In genomic region chr16:18696074-18696819, GRCm38 (mm10) we compare ENCODE assay signal across 8 mouse cellular contexts.
DNase-seq lines count a peak whose midpoint lies in the region; ATAC-seq and TF ChIP-seq lines count a peak whose summit lies in the region.

No protein-coding gene starts in this region.

- no peak for DNase-seq in G1E (ENCODE audit: low spot score)
- DNase-seq in cerebellum, adult 2 months = peak; percentile 75 to 84
- DNase-seq in layer of hippocampus, adult 9-10 months (ENCODE audit: low spot score) = peak; percentile 65
- peak; percentile 93 for DNase-seq in retina, embryonic 14.5 days (ENCODE audit: low spot score)
- peak; percentile 80 for DNase-seq in thymus, postnatal 36 days

- ATAC-seq in G1E (ENCODE audit: extremely low read depth, insufficient number of reproducible peaks, low FRiP score, poor library complexity, severe bottlenecking) = no peak
- ATAC-seq in frontal cortex, adult (ENCODE audit: low TSS enrichment) = peak; percentile 93
- peak; percentile 91 to 92 for ATAC-seq in hematopoietic stem cell, adult 5-6 weeks (replicated peaks in 1 of 2; ENCODE audit: insufficient read depth in 1 of 2, low FRiP score in 2 of 2, low TSS enrichment in 1 of 2, low read depth in 1 of 2, poor library complexity in 2 of 2, severe bottlenecking in 2 of 2)
- ATAC-seq in lung, embryonic 16.5 days (ENCODE audit: low read depth) = peak; percentile 79

- no peak overlapping the region for H3K27ac ChIP-seq in cerebellum, adult 2 months (ENCODE audit: insufficient read depth, low read length)
- H3K27ac ChIP-seq in lung, embryonic 16.5 days (ENCODE audit: low read length) = no peak overlapping the region

- WGBS in cerebellum, adult 2 months = 9% methylated on average over 20 of the region's 20 CpGs
- 9% methylated on average over 20 of the region's 20 CpGs for WGBS in lung, embryonic 16.5 days

- no peak overlapping the region for H3K4me3 ChIP-seq in G1E (ENCODE audit: low read depth, low read length)
- H3K4me3 ChIP-seq in cerebellum, adult 2 months (replicated peaks; ENCODE audit: insufficient read depth, low read depth, low read length) = no peak overlapping the region
- H3K4me3 ChIP-seq in lung, embryonic 16.5 days (ENCODE audit: low read length) = no peak overlapping the region

- peaks cover 20% of the 10 kb centered on the region for H3K27me3 ChIP-seq in G1E (ENCODE audit: insufficient read depth, low read length)
- no peaks in the 10 kb centered on the region for H3K27me3 ChIP-seq in cerebellum, adult 2 months (ENCODE audit: control insufficient read depth, insufficient read depth, low read length)
- no peaks in the 10 kb centered on the region for H3K27me3 ChIP-seq in lung, embryonic 16.5 days (ENCODE audit: control insufficient read depth, insufficient read depth, low read depth, low read length)

- no peaks in the 10 kb centered on the region for H3K36me3 ChIP-seq in G1E (replicated peaks)
- H3K36me3 ChIP-seq in lung, embryonic 16.5 days (ENCODE audit: control insufficient read depth, insufficient read depth, low read length) = no peaks in the 10 kb centered on the region

- H3K4me1 ChIP-seq in G1E (ENCODE audit: insufficient read depth, low read depth, low read length) = no peaks in the 10 kb centered on the region
- H3K4me1 ChIP-seq in cerebellum, adult 2 months (ENCODE audit: control insufficient read depth, insufficient read depth, low read length) = 0 out of 2 replicates have a peak, but pooled peaks cover 4% of the 10 kb centered on the region
- H3K4me1 ChIP-seq in lung, embryonic 16.5 days (replicated peaks; ENCODE audit: control insufficient read depth, insufficient read depth, low read length) = no peaks in the 10 kb centered on the region

- H3K9me3 ChIP-seq in G1E (replicated peaks) = no peaks in the 10 kb centered on the region
- no peaks in the 10 kb centered on the region for H3K9me3 ChIP-seq in lung, embryonic 16.5 days (ENCODE audit: control insufficient read depth, low read length)

- TF ChIP-seq POLR2A in cerebellum, adult 2 months (IDR thresholded peaks at IDR 0.05; ENCODE audit: borderline replicate concordance, insufficient read depth, low read length) = no peak

- H3K9ac ChIP-seq in lung, embryonic 16.5 days (ENCODE audit: low read length) = no peak overlapping the region

- peak; percentile 46; the same call in 1 of the 2 replicates for TF ChIP-seq CTCF in G1E (IDR thresholded peaks at IDR 0.05; ENCODE audit: low read depth, low read length)
- peak; percentile 81 for TF ChIP-seq CTCF in cerebellum, adult 2 months (IDR thresholded peaks at IDR 0.05; ENCODE audit: borderline replicate concordance, insufficient read depth, low read depth, low read length)

- H3K4me2 ChIP-seq in lung, embryonic 16.5 days (ENCODE audit: low read depth, low read length) = peak overlapping the region; percentile 17; the same call in 1 of the 2 replicates
